Mouse (Mus musculus) MEL (cell line): ENCODE measurements around the gene Tifa. TPM values are rescaled to one million over a fixed set of nuclear protein-coding genes. Genes with fewer than 3 reads are reported as not detected.

Experiments
- DNase-seq: peaks from one replicate; pipeline ENCODE4 v3.0.0; 2011; ENCODE audit warnings: low read depth, low spot score
- H3K27ac ChIP-seq: 2 replicates; pipeline ENCODE4 v1.5.1; 2012; ENCODE audit warnings: low read depth, mild to moderate bottlenecking, control low read depth, low read length, moderate library complexity; ENCODE audit not compliant: control insufficient read depth
- H3K27me3 ChIP-seq, 2 experiments: fragments of 150-350 bp in 1 of 2; sonication (generic) in 1 of 2; 2 replicates each; pipeline ENCODE4 v1.6.1; 2012; ENCODE audit warnings: low read length in 2 of 2, mild to moderate bottlenecking in 2 of 2, improper control_type of control experiment in 1 of 2, moderate library complexity in 1 of 2; ENCODE audit not compliant: insufficient read depth in 2 of 2, control insufficient read depth in 1 of 2
- H3K36me3 ChIP-seq, 2 experiments: 2 replicates each; pipeline ENCODE4 v1.6.1; 2012 to 2014; ENCODE audit warnings: low read length in 2 of 2, improper control_type of control experiment in 1 of 2, inconsistent platforms in 1 of 2, mild to moderate bottlenecking in 1 of 2; ENCODE audit not compliant: insufficient read depth in 2 of 2, control insufficient read depth in 1 of 2
- H3K4me1 ChIP-seq, 2 experiments: fragments of 150-350 bp in 1 of 2; sonication (generic) in 1 of 2; 2 replicates each; pipeline ENCODE4 v1.6.1; 2012; ENCODE audit warnings: low read length in 2 of 2, improper control_type of control experiment in 1 of 2, mild to moderate bottlenecking in 1 of 2; ENCODE audit not compliant: insufficient read depth in 2 of 2, control insufficient read depth in 1 of 2
- H3K4me3 ChIP-seq, 2 experiments: fragments of 150-350 bp in 1 of 2; sonication (generic) in 1 of 2; 2 replicates each; pipeline ENCODE4 v1.5.1; 2012; ENCODE audit warnings: low read depth in 2 of 2, low read length in 2 of 2, mild to moderate bottlenecking in 2 of 2, moderate library complexity in 2 of 2, control low read depth in 1 of 2, improper control_type of control experiment in 1 of 2; ENCODE audit not compliant: control insufficient read depth in 1 of 2, insufficient read depth in 1 of 2
- H3K79me2 ChIP-seq: 2 replicates; pipeline ENCODE4 v1.6.1; 2012; ENCODE audit warnings: mild to moderate bottlenecking, low read length, moderate library complexity; ENCODE audit not compliant: control insufficient read depth, poor library complexity, insufficient read depth
- H3K9ac ChIP-seq: 2 replicates; pipeline ENCODE4 v1.6.1; 2012; ENCODE audit warnings: low read depth, mild to moderate bottlenecking, control low read depth, low read length, moderate library complexity; ENCODE audit not compliant: control insufficient read depth, poor library complexity, severe bottlenecking
- H3K9me3 ChIP-seq: fragments of 150-350 bp; sonication (generic); replicated peaks from 2 replicates; pipeline ENCODE4 v1.6.1; 2012; ENCODE audit warnings: mild to moderate bottlenecking, low read length, improper control_type of control experiment, moderate library complexity; ENCODE audit not compliant: insufficient read depth
- E2F4 ChIP-seq: IDR thresholded peaks from 2 replicates; pipeline ENCODE4 v1.6.1; 2011; ENCODE audit warnings: low read depth, low read length, improper control_type of control experiment, borderline replicate concordance
- ELF1 ChIP-seq: IDR thresholded peaks from 2 replicates; pipeline ENCODE4 v1.6.1; 2014; ENCODE audit warnings: low read depth, mild to moderate bottlenecking, inconsistent platforms, low read length, improper control_type of control experiment, moderate library complexity
- ETS1 ChIP-seq: IDR thresholded peaks from 2 replicates; pipeline ENCODE4 v1.6.1; 2012; ENCODE audit warnings: low read depth, mild to moderate bottlenecking, inconsistent platforms, low read length, improper control_type of control experiment, moderate library complexity
- MXI1 ChIP-seq: IDR thresholded peaks from 2 replicates; pipeline ENCODE4 v1.6.1; 2011; ENCODE audit warnings: mild to moderate bottlenecking, low read depth, low read length, improper control_type of control experiment
- MYB ChIP-seq: IDR thresholded peaks from 2 replicates; pipeline ENCODE4 v1.6.1; 2011; ENCODE audit warnings: mild to moderate bottlenecking, low read depth, low read length, improper control_type of control experiment
- NELFE ChIP-seq: IDR thresholded peaks from 2 replicates; pipeline ENCODE4 v1.6.1; 2011; ENCODE audit warnings: low read depth, low read length, improper control_type of control experiment
- ZMIZ1 ChIP-seq: IDR thresholded peaks from 2 replicates; pipeline ENCODE4 v1.6.1; 2012; ENCODE audit warnings: low read depth, mild to moderate bottlenecking, inconsistent platforms, low read length, improper control_type of control experiment, moderate library complexity
- polyA plus RNA-seq, 2 experiments: library from polyadenylated mRNA; stranded (reverse) in 1 of 2; unstranded in 1 of 2; fragments of >175 nt in 1 of 2; fragments of >200 nt in 1 of 2; gene quantifications; 2 replicates each; pipeline versions ENCODE4 v1.2.1 to v1.2.4; 2012; ENCODE audit warnings: low replicate concordance in 2 of 2, low read depth in 1 of 2; ENCODE audit not compliant: insufficient read length in 2 of 2, insufficient read depth in 1 of 2, missing spikeins in 1 of 2
- total RNA-seq: library from RNA; depleted of rRNA; stranded (reverse); fragments of 300-350 nt; gene quantifications from 2 replicates; pipeline ENCODE4 v1.2.3, GENCODE M21; 2012; rRNA removed

Tifa gene
- total and polyA plus RNA-seq, 3 experiments, result 1.7 to 3.0 TPM; not detected in 1

GRCm38 (mm10) chr3:127881684-127882083 is 92.1 kb downstream of the Tifa start:
- TF ChIP-seq ETS1 (no peak), E2F4 (no peak), MYB (no peak), NELFE (no peak), ELF1 (no peak), MXI1 (no peak), ZMIZ1 (no peak)
- Histone ChIP-seq H3K27me3 (no peaks in the 10 kb centered on the region), H3K27ac (no peak overlapping the region), H3K79me2 (peaks cover 29% of the 10 kb centered on the region), H3K9me3 (no peaks in the 10 kb centered on the region), H3K36me3 (peaks cover 9 to 22% of the 10 kb centered on the region in 2 experiments), H3K9ac (no peak overlapping the region), H3K4me3 (no peak overlapping the region), H3K4me1 (peaks cover 6 to 9% of the 10 kb centered on the region in 2 experiments)
- DNase-seq, result no peak

Other genes with a start within 250 kb of the Tifa start
- 44.2 and 50.5 TPM in 2 replicates for gene Larp7, start 236.5 kb upstream of the Tifa start, total RNA-seq
- gene Larp7, start 236.5 kb upstream of the Tifa start, polyA plus RNA-seq, result 100 to 1,000 TPM in 1 of 2 experiments, 10 to 100 TPM in 1; 61.3 to 252 TPM
- gene Zgrf1, start 236.3 kb upstream of the Tifa start, total RNA-seq, result 5.7 and 6.7 TPM in 2 replicates
- gene Zgrf1, start 236.3 kb upstream of the Tifa start, polyA plus RNA-seq, result 1 to 10 TPM in 1 of 2 experiments, not detected in 1; 8.2 TPM
- gene Neurog2, start 156.7 kb upstream of the Tifa start, total RNA-seq, result not detected in 2 replicates
- under 1 TPM in 1 of 2 experiments, not detected in 1; 0.04 TPM for gene Neurog2, start 156.7 kb upstream of the Tifa start, polyA plus RNA-seq
- gene Alpk1, start 9.3 kb upstream of the Tifa start, total RNA-seq, result 1.8 and 2.4 TPM in 2 replicates
- 1 to 10 TPM in 1 of 2 experiments, not detected in 1; 1.8 TPM for gene Alpk1, start 9.3 kb upstream of the Tifa start, polyA plus RNA-seq
- gene Ap1ar, start 47.7 kb downstream of the Tifa start, total RNA-seq, result 52.4 and 65.0 TPM in 2 replicates
- gene Ap1ar, start 47.7 kb downstream of the Tifa start, polyA plus RNA-seq, result 100 to 1,000 TPM in 1 of 2 experiments, not detected in 1; 107 TPM
- 22.2 and 30.2 TPM in 2 replicates for gene Fam241a, start 106.5 kb downstream of the Tifa start, total RNA-seq
- 10 to 100 TPM in 1 of 2 experiments, not detected in 1; 32.0 TPM for gene Fam241a, start 106.5 kb downstream of the Tifa start, polyA plus RNA-seq